In the genomic region with DNA sequence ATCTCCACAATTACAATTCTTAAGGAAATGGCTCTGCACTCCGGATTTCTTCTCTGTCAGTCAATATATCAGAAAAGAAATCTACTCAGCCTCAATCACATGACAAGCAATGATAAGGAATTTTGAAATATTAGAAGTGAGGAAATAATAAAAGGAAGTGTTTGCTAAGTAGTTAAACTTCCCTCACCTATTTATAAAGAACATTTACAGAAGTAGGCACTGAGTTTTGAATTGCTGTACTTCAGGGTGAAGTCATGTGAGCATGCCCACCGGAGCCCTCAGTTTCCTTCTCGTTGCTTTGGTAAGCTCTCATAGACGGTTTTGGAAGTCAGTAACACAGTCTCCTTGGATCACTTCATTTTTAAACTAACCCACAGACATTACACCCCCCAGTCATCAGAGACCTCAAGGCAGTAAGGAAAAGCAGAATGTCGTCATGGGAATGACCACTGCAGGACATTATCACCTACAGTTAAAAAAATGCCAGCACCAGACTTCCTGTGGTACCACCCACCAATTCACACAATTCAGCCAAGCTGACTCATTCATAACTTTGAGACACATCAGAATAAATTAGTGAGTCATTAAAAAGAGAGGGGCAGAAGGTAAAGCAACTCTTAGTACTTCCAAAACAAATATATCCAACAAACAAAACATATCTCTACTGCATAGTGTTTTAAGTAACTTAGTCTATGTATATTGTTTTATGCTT, we compare ENCODE assay signal across 16 mouse cellular contexts.
"Had no signal": no experiment of that assay in that cellular context is flagged by ENCODE, and none has a peak within 500 bp of the region (broad histone marks: within the 10 kb centered on the region; RNA-seq: fewer than 3 reads in every experiment).

No protein-coding gene starts in this region.

- DNase-seq: kidney, adult 2 months; kidney, postnatal 14 days; right cerebral cortex, adult 18-20 months; right cerebral cortex, postnatal 25 days; thymus, adult 18-20 months; thymus, postnatal 14 days had no signal

- H3K36me3 ChIP-seq: kidney, embryonic 15.5 days; limb, embryonic 10.5 days; liver, embryonic 15.5 days; lung, embryonic 15.5 days; midbrain, embryonic 13.5 days; neural tube, embryonic 15.5 days had no signal

- H3K4me2 ChIP-seq: kidney, embryonic 15.5 days; liver, embryonic 11.5 days; liver, embryonic 15.5 days; lung, embryonic 15.5 days; midbrain, embryonic 13.5 days; neural tube, embryonic 15.5 days had no signal

- H3K4me1 ChIP-seq: kidney, embryonic 15.5 days; liver, embryonic 15.5 days; lung, embryonic 15.5 days; midbrain, embryonic 13.5 days; neural tube, embryonic 15.5 days had no signal

- H3K9me3 ChIP-seq: kidney, embryonic 15.5 days; limb, embryonic 10.5 days; liver, embryonic 15.5 days; lung, embryonic 15.5 days; midbrain, embryonic 13.5 days; neural tube, embryonic 15.5 days had no signal

- ATAC-seq: midbrain, embryonic 13.5 days had no signal

- H3K4me3 ChIP-seq: kidney, embryonic 15.5 days; left cerebral cortex, adult 2 months; limb, embryonic 10.5 days; liver, embryonic 15.5 days; lung, embryonic 15.5 days; midbrain, embryonic 13.5 days; myocyte; neural tube, embryonic 15.5 days had no signal

- H3K27me3 ChIP-seq: kidney, embryonic 15.5 days; liver, embryonic 15.5 days; lung, embryonic 15.5 days; midbrain, embryonic 13.5 days; neural tube, embryonic 15.5 days had no signal

- H3K9ac ChIP-seq: kidney, embryonic 15.5 days; liver, embryonic 15.5 days; lung, embryonic 15.5 days; midbrain, embryonic 13.5 days; neural tube, embryonic 15.5 days had no signal

- H3K27ac ChIP-seq: kidney, embryonic 15.5 days; left cerebral cortex, adult 2 months; limb, embryonic 10.5 days; liver, embryonic 15.5 days; lung, embryonic 15.5 days; macrophage; midbrain, embryonic 13.5 days; neural tube, embryonic 15.5 days had no signal
